Mouse (Mus musculus) v-Abl transformed pro-B cells (cell line): Measurements from ENCODE around the gene Try10.
"Not testable (repeated sequence)": the region's sequence is repeated elsewhere in the genome, so short reads cannot be mapped to it uniquely, and the experiment has no call there.

Experiments
- in situ Hi-C, 2 experiments: fragments of 400-800 bp; cut with MboI; formaldehyde crosslinking; loops; one replicate each; pipeline ENCODE4 v1.15.1; 2025; ENCODE audit not compliant: unreplicated experiment in 2 of 2

Gene Try10

DNA sequence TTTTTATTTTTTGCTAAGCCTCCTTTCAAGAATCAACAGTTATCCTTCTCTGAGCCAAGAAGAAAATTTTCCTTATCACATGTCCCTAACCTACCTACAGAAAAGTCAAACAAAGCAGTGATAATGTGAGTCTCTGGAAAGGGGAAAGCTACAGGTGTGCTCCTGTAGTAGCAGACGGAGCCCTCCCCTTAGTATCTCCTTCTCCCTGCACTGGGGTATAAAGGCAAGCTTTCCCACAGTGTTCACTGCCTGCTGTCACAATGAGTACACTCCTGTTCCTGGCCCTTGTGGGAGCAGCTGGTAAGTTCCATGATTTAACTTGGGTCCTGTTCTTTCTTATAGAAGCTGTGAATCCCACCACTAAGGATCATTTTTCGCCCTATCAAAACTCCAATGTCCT is at the start of gene Try10:
Try10 (plus strand) TSS at position 174 of the 400 bp plus-strand sequence.
- in situ Hi-C loops, result no loop called here

- in situ Hi-C loops, result not testable (repeated sequence)
These were observed 37.2 kb upstream of the Try10 start, which contains the start of gene Try5 for GRCm38 (mm10) chr6:41316741-41317140. Gene Try5 (minus strand): TSS chr6:41316841.

DNA sequence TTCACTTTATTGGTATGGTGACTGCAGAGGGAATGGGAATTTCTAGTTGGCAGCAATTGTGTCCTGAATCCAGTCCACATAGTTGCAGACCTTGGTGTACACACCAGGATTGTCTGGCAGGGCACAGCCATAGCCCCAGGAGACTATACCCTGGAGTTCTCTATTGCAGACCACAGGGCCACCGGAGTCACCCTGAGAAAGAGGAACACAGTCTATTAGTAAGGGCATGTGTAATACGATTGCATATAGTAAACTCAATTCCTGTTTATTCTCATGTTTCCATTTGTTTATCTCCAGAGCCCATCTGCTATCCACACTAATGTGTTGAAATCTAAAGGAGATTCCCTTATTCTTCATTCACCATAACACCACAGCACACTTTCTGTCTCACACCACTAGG is 19.9 kb downstream of the Try10 start:
- in situ Hi-C loops, result not testable (repeated sequence)

GRCm38 (mm10) chr6:41377578-41377977 is 23.7 kb downstream of the Try10 start, which contains the start of gene Prss3:
Gene Prss3 (minus strand): TSS chr6:41377678.
- in situ Hi-C loops, result not testable (repeated sequence)

DNA sequence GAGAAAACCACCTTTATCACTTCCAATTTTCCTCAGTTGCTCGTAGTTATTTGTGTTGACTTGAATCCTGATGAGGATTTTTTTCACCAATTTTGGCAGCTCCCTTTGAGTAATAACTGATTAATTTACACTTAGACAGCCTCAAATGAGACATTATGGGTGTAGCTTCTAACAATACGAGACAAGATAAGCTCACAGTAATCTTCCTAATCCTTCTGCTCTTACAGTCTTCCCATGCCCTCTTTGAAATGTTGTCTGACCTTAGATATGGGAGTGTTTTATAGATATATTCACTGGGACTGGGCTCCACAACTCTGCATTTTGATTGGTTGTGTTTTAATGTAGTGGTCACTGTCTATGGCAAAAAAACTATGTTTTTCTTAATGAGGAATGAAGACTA is 32.9 kb downstream of the Try10 start:
- in situ Hi-C loops, result no loop called here

DNA sequence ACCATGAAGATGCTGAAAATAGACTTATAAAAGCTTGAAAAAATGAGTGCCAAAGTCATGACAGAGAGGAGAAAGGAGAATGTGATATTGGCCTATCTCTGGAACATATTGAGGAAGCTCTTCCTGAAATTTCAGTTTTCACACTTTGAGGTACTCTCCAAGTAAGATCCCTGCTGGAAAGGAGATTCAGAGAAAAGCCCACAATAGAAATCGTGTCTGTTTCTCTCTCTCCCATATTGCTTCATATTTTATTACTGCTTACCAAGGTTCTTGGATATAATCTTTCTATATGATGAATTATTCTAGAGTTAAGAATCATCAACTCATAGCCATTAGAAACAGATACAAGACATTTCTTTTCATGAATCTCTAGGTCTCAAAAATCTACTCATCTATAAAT is 37.7 kb downstream of the Try10 start:
- in situ Hi-C loops, result not testable (repeated sequence)

GRCm38 (mm10) chr6:41392056-41392455 is 38.2 kb downstream of the Try10 start, which contains the start of gene Gm5771:
Gene Gm5771 (plus strand): TSS chr6:41392356.
- in situ Hi-C loops, result not testable (repeated sequence)
